Mouse (Mus musculus): ENCODE measurements around the gene Nfib.

Gene Nfib

DNA sequence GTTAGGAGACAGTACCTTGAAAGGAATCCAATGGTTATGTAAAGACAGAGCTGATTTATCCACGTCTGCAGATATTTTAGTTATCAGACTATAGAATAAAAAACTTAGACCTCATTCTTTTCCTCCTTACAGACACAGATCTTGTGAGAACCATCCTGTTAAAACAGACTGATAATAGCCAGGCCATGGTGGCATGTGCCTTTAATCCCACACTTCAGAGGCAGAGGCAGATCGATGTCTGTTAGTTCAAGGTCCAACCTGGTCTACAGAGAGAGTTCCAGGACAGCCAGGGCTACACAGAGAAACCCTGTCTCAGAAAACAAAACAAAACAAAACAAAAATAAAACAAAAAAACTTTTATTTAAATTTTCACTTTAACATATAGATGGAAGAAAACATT is 264.9 kb downstream of the Nfib start:
- in situ Hi-C loops (cut with MboI; ENCODE audit: low pct_unique_long_range_greater_than_20kb in 1 of 2, low sequenced_read_pairs in 2 of 2, unreplicated experiment in 1 of 2), result no loop called here

DNA sequence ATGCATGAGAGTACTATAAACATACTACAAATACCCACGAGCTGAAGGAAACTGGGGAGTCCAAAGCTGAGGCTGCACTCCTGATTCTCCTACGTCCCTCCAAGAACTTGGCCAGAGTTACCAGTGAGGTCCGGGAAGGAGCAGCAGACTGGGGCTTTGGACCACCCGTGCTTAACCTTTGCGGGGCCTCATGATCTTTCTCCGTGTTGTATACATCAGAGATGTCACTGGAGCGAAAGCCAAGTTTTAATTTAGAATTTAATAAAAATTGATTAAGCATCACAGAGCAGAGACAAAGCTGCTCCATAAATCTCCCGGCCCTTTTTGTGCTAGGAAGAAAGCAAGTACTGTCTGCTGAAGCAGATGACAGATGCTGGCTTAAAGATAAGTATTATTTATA is 265.7 kb downstream of the Nfib start:
- in situ Hi-C loops (cut with MboI; ENCODE audit: low pct_unique_long_range_greater_than_20kb in 1 of 2, low sequenced_read_pairs in 2 of 2, unreplicated experiment in 1 of 2), result no loop called here

DNA sequence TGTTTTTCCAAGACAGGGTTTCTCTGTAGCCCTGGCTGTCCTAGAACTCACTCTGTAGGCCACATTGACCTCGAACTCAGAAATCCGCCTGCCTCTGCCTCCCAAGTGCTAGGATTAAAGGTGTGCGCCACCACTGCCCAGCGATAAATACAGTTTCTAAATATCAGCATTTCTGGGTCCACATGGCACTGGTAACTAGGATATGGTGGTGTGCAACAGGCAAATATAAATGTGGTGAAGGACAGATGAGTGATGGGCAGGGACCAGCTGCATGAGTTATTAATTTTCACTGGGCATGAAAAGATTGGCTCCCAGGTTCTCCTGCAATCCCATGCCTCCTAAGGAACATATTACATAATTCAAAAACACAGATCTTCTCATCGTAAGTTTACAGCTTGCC is 266.9 kb downstream of the Nfib start:
- in situ Hi-C loops (cut with MboI; ENCODE audit: low pct_unique_long_range_greater_than_20kb in 1 of 2, low sequenced_read_pairs in 2 of 2, unreplicated experiment in 1 of 2), result no loop called here

GRCm38 (mm10) chr4:82437533-82438318 is 267.8 kb downstream of the Nfib start:
- in situ Hi-C loops (cut with MboI; ENCODE audit: low pct_unique_long_range_greater_than_20kb in 1 of 2, low sequenced_read_pairs in 2 of 2, unreplicated experiment in 1 of 2), result no loop called here

DNA sequence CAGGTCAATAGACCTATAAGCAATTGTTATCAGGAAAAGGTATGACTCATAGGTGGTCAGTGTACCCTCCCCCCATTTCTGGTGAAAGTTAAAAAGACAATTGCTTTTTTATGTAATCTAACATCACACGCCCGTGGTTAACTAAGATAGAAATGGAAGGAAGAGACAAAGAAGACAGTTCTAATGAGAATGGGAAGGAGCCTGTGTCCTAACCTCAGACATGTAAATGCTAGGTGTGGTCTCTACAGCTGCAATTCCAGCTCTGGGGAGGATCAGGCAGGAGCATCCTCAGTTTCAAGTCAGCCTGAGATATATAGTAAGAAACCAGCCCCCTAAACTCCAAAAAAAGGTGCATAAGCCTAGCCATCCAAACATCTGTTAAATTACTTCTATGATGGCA is 268.9 kb downstream of the Nfib start:
- in situ Hi-C loops (cut with MboI; ENCODE audit: low pct_unique_long_range_greater_than_20kb in 1 of 2, low sequenced_read_pairs in 2 of 2, unreplicated experiment in 1 of 2), result no loop called here

- in situ Hi-C loops (cut with MboI; ENCODE audit: low pct_unique_long_range_greater_than_20kb in 1 of 2, low sequenced_read_pairs in 2 of 2, unreplicated experiment in 1 of 2), result no loop called here
Observed at GRCm38 (mm10) chr4:82435716-82436115, 269.8 kb downstream of the Nfib start.

DNA sequence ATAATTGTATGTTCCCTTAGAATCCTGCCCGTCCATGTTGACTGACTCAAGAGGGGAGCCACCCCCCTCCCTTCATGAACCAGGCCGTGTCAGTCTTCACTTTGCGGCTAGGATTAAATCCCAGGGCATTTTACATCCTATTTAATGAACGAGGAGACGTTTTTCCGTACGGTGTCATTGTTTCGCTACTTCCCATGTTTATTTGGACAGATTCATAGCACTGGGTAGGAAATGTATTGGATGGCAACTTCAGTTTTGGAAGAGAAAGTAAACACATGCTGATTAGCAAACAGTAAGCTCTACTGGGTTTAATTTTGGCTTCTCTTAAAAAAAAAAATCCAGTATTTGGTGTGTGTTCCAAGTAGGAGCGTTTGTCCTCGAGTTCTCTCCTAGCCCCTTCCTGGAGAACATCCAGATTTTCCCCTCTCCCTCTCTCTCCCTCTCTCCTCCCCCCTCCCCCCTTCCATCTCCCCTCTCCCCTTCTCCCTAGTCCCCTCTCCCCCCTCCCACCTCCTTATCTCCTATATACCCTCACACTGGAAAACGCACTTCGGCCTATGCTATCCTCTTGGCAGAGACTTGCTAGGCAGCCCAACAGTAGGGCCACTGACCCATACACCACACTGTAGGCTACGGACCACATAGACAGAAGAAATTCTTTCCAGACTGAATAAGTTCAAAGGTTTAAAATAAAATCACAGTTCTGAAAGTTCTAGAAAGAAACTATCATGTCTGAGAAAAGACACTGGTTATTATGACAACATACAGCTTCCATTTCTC is 271.4 kb downstream of the Nfib start:
- in situ Hi-C loops (cut with MboI; ENCODE audit: low pct_unique_long_range_greater_than_20kb in 1 of 2, low sequenced_read_pairs in 2 of 2, unreplicated experiment in 1 of 2), result no loop called here

DNA sequence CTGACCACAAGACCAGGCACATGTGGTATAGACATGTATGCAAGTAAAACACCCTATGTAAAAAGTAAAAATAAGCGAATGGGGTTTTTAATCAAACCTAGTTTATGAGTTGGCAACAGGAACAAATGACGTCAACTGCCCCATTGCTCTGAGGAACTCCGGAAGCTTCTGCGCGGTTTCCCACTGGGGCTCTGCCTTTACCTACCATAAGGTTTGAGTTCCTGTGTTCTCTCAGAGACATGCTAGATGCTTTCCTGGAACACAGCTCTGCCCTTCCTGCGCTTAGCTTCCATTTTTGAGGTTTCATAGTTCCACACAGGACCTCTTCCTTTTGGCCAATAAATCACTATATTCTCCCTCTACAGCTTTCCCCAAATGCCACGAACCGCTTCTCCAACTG is 273.7 kb downstream of the Nfib start:
- in situ Hi-C loops (cut with MboI; ENCODE audit: low pct_unique_long_range_greater_than_20kb in 1 of 2, low sequenced_read_pairs in 2 of 2, unreplicated experiment in 1 of 2), result no loop called here

DNA sequence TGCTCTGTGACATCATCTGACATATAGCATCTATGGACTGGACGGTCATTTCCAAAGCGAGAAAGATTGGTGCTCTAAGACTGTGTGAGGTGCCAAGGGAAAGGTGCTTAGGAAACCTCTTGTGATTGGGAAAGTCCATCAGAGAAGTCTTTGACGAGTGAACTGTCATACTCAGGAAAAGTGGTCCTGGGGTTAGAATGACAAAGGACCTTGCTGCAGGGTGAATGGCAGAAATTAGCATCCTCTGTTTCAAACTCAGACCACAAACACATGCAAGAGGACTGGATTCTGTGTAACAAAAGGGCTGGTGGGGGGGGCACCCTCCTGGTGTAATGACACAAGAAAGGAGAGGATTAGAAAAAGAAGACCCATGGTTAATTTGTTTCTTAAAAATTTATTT is 274.7 kb downstream of the Nfib start:
- in situ Hi-C loops (cut with MboI; ENCODE audit: low pct_unique_long_range_greater_than_20kb in 1 of 2, low sequenced_read_pairs in 2 of 2, unreplicated experiment in 1 of 2), result no loop called here

- in situ Hi-C loops (cut with MboI; ENCODE audit: low pct_unique_long_range_greater_than_20kb in 1 of 2, low sequenced_read_pairs in 2 of 2, unreplicated experiment in 1 of 2), result no loop called here
Observed at GRCm38 (mm10) chr4:82426224-82426623, 279.3 kb downstream of the Nfib start.

DNA sequence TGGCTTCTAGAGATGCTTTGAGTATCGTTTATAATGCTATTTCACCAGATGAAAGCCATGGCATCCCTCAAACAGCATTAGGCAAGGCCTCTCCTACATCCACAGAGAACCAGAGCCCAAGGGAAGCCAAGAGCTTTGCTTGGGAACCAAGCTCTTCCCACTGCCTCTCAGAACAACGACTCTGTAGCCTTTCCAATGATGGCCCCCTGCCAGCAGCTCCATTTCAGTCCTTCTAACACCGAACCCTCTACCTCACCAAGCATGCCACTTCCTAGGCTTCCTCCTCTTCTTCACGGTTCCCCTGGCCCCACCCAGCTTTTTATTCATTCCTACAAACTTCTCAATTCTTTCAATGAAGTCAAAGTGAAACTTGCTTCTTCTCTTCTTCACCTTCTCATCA is 287.3 kb downstream of the Nfib start:
- in situ Hi-C loops (cut with MboI; ENCODE audit: low pct_unique_long_range_greater_than_20kb in 1 of 2, low sequenced_read_pairs in 2 of 2, unreplicated experiment in 1 of 2), result no loop called here

DNA sequence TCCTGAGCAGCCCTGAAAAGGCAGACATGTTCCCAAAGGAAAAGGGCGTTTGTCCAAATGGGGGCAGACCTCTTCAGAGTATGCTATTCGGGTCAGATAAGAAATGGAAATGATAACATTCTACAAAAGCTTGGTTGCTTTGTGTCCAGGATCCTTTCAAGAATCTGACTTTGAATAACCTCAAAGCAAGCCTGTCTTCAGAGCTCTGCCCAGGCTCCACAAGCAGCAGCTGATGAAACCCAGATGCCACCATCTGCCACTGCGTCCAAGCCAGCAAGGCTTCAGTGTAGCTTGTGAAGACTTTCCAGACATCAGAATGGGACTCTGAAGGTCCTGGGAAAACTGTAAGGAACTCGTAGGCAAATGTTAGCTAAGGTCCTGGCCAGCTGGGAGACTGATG is 289.7 kb downstream of the Nfib start:
- in situ Hi-C loops (cut with MboI; ENCODE audit: low pct_unique_long_range_greater_than_20kb in 1 of 2, low sequenced_read_pairs in 2 of 2, unreplicated experiment in 1 of 2), result no loop called here

DNA sequence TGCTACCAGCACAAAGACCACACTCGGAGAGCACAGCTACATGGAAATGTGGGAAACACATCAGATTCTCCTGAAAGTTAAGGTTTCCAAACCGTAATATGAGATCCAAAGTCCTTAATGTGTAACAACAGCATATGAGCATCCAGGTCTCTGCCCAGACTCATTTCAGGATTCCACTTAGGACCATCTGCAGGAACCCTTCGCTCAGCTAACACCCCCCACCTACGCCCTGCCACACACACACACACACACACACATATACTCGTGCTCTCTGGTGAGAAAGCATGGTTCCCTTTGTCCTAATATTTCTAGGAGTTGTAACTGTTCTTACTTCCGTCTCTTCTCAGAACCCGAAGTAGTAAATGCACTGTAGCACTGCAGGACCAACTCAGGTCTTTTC is 292.9 kb downstream of the Nfib start:
- in situ Hi-C loops (cut with MboI; ENCODE audit: low pct_unique_long_range_greater_than_20kb in 1 of 2, low sequenced_read_pairs in 2 of 2, unreplicated experiment in 1 of 2), result no loop called here

- in situ Hi-C loops (cut with MboI; ENCODE audit: low pct_unique_long_range_greater_than_20kb in 1 of 2, low sequenced_read_pairs in 2 of 2, unreplicated experiment in 1 of 2), result no loop called here
Observed at GRCm38 (mm10) chr4:82411965-82412364, 293.6 kb downstream of the Nfib start.

- in situ Hi-C loops (cut with MboI; ENCODE audit: low pct_unique_long_range_greater_than_20kb in 1 of 2, low sequenced_read_pairs in 2 of 2, unreplicated experiment in 1 of 2), result no loop called here
Observed at GRCm38 (mm10) chr4:82408463-82409404, 296.8 kb downstream of the Nfib start.

GRCm38 (mm10) chr4:82406511-82406910 is 299.0 kb downstream of the Nfib start:
- in situ Hi-C loops (cut with MboI; ENCODE audit: low pct_unique_long_range_greater_than_20kb in 1 of 2, low sequenced_read_pairs in 2 of 2, unreplicated experiment in 1 of 2), result no loop called here

- in situ Hi-C loops (cut with MboI; ENCODE audit: low pct_unique_long_range_greater_than_20kb in 1 of 2, low sequenced_read_pairs in 2 of 2, unreplicated experiment in 1 of 2), result no loop called here
Observed at GRCm38 (mm10) chr4:82405791-82406190, 299.8 kb downstream of the Nfib start.

DNA sequence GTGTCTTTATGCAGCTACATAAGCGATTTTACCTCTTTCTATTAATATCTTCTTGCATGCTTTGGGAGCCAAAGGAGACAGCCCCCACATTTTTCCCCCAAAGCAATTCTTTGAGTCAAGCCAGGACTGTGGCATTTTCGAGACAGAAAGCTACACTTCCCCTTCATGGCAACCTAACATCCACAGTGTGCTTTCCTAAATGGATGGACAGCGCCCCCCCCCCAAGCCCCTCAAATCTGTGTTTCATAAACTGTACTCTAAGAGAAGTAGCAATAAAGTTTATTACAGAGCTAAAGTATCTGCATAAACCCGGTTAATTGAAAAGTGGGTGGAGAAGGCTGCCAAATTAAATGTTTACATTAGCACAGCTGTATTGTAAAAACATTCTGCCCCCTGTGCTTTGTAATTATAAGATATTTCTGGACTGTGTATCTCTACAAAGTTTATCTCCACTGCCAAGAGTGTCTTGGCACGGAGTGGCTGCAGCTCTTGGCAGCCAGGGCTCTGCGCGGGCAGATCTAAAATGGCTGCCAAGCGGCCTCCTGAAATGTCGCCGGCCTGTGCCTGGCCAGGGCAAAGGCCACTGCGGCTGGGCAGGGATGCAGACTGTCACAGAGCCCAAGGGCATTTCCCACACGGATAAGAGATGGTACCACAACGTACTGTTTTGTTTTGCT is 301.4 kb downstream of the Nfib start:
- in situ Hi-C loops (cut with MboI; ENCODE audit: low pct_unique_long_range_greater_than_20kb in 1 of 2, low sequenced_read_pairs in 2 of 2, unreplicated experiment in 1 of 2), result no loop called here
